Mouse (Mus musculus): ENCODE results near the gene Arhgap20. TPM values are rescaled to one million over a fixed set of nuclear protein-coding genes. Genes with fewer than 3 reads are reported as not detected.

The Arhgap20 gene
- polyA plus RNA-seq, 1 experiment, result 0.37 TPM

DNA sequence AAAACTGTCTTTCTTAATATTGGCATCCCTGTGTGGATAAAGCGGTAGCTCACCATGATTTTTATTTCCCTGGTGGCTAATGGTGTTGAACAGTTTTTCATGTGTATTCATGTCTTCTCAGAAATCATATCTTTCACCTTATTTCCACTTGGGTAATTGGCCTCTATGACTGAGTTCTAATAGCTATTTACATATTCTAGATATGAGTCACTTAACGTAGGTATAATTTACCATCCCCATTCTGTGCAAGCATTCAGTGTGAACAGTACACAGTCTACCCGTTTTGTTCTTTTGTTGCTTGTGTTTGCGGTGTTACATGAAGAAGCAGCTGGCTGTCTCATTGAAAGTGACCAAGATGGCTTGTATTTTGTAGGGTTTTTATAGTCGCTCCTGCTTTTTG, 14.1 kb downstream of the Arhgap20 start:
- TF ChIP-seq CTCF (IDR thresholded peaks at IDR 0.05; ENCODE audit: control insufficient read depth, insufficient read depth, low read length) (no peak), POLR2A (IDR thresholded peaks at IDR 0.05; ENCODE audit: borderline replicate concordance, control insufficient read depth, low read depth, low read length) (no peak)
- H3K4me1 ChIP-seq (ENCODE audit: control insufficient read depth, insufficient read depth, low read length), result no peaks in the 10 kb centered on the region; the same call in 1 of the 2 replicates
- no peak overlapping the region for H3K4me3 ChIP-seq (replicated peaks; ENCODE audit: control insufficient read depth, low read depth, low read length)
- H3K27ac ChIP-seq (ENCODE audit: control insufficient read depth, insufficient read depth, low read depth, low read length, poor library complexity), result no peak overlapping the region
- 81% methylated on average over 5 of the region's 5 CpGs for WGBS

DNA sequence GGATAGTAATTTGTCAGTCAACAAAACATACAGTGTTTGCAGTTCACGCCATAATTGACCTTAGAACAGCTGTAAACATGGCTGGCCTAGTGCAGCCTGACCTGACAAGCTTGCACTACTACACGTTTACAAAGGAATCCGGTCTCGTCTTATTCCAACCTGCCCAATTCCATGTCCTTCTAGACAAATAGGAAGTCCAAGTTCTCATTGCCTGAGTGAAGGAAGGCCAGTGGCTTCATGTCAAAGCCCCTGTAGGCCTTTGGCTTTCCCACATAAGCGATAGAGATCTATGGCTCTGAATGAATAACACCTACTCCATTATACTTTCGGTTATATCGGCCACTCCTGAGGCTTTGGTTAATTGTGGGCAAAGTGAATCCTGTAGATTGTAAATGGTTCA, 16.0 kb downstream of the Arhgap20 start:
- no peak for TF ChIP-seq POLR2A (IDR thresholded peaks at IDR 0.05; ENCODE audit: borderline replicate concordance, control insufficient read depth, low read depth, low read length)
- no peak for TF ChIP-seq CTCF (IDR thresholded peaks at IDR 0.05; ENCODE audit: control insufficient read depth, insufficient read depth, low read length)
- Histone ChIP-seq H3K27ac (ENCODE audit: control insufficient read depth, insufficient read depth, low read depth, low read length, poor library complexity) (no peak overlapping the region), H3K4me1 (ENCODE audit: control insufficient read depth, insufficient read depth, low read length) (no peaks in the 10 kb centered on the region; the same call in 1 of the 2 replicates), H3K4me3 (replicated peaks; ENCODE audit: control insufficient read depth, low read depth, low read length) (no peak overlapping the region)
- 80% methylated on average over 7 of the region's 7 CpGs for WGBS

GRCm38 (mm10) chr9:51787380-51787779, 22.2 kb downstream of the Arhgap20 start:
- WGBS, result 53% methylated on average over 6 of the region's 6 CpGs
- no peak overlapping the region for H3K4me3 ChIP-seq (replicated peaks; ENCODE audit: control insufficient read depth, low read depth, low read length)
- no peak overlapping the region for H3K27ac ChIP-seq (ENCODE audit: control insufficient read depth, insufficient read depth, low read depth, low read length, poor library complexity)
- no peaks in the 10 kb centered on the region for H3K4me1 ChIP-seq (ENCODE audit: control insufficient read depth, insufficient read depth, low read length)
- TF ChIP-seq CTCF (IDR thresholded peaks at IDR 0.05; ENCODE audit: control insufficient read depth, insufficient read depth, low read length), result no peak

DNA sequence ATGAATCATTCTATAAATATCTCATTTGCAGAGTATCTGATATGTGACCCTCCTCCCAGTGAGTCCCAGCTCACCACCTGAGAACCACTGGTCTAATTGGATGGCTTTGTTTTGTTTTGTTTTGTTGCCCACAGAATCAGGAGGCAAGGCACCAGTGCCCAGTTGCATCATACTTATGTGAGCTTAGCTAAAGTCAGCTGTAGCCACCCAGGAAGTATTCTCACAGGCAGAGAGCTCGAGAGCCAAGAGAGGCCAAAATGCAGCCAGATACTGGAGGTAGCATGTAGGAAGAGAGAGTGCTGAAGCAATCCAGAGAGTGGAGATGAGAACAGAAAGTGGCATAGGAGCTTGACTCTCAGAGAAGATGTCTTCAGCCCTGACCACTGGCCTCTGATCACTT, 23.3 kb downstream of the Arhgap20 start:
- no peaks in the 10 kb centered on the region for H3K4me1 ChIP-seq (ENCODE audit: control insufficient read depth, insufficient read depth, low read length)
- no peak overlapping the region for H3K4me3 ChIP-seq (replicated peaks; ENCODE audit: control insufficient read depth, low read depth, low read length)
- no peak for TF ChIP-seq CTCF (IDR thresholded peaks at IDR 0.05; ENCODE audit: control insufficient read depth, insufficient read depth, low read length)
- H3K27ac ChIP-seq (ENCODE audit: control insufficient read depth, insufficient read depth, low read depth, low read length, poor library complexity), result no peak overlapping the region
- WGBS, result 47% methylated on average over 1 of the region's 1 CpGs

DNA sequence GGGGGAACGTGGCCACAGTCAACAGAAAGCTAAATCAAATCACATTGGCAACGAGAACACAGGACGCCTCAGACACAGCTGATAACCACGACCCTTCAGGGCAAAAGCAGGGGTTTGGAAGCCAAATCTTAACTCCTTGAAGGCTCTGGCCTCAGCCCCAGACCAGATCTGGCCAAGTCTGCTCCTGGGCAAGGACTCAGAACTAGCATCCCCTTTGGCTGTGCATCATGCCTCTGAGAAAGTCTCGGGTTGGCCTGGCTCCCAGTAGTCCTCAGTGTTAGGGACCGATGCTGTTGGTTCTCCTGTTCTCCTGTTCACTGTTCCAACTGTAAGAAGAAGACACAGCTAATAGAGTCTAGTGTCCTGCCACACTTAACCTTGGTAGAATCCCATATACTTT, 30.1 kb downstream of the Arhgap20 start:
- H3K4me1 ChIP-seq (ENCODE audit: control insufficient read depth, insufficient read depth, low read length), result no peaks in the 10 kb centered on the region
- no peak for TF ChIP-seq CTCF (IDR thresholded peaks at IDR 0.05; ENCODE audit: control insufficient read depth, insufficient read depth, low read length)
- no peak for TF ChIP-seq POLR2A (IDR thresholded peaks at IDR 0.05; ENCODE audit: borderline replicate concordance, control insufficient read depth, low read depth, low read length)
- 72% methylated on average over 6 of the region's 6 CpGs for WGBS
- no peak overlapping the region for H3K27ac ChIP-seq (ENCODE audit: control insufficient read depth, insufficient read depth, low read depth, low read length, poor library complexity)
- H3K4me3 ChIP-seq (replicated peaks; ENCODE audit: control insufficient read depth, low read depth, low read length), result no peak overlapping the region

- Histone ChIP-seq H3K27ac (ENCODE audit: control insufficient read depth, insufficient read depth, low read depth, low read length, poor library complexity) (no peak overlapping the region), H3K4me3 (replicated peaks; ENCODE audit: control insufficient read depth, low read depth, low read length) (no peak overlapping the region), H3K4me1 (ENCODE audit: control insufficient read depth, insufficient read depth, low read length) (no peaks in the 10 kb centered on the region)
- TF ChIP-seq POLR2A (IDR thresholded peaks at IDR 0.05; ENCODE audit: borderline replicate concordance, control insufficient read depth, low read depth, low read length) (no peak), CTCF (IDR thresholded peaks at IDR 0.05; ENCODE audit: control insufficient read depth, insufficient read depth, low read length) (no peak)
- 79% methylated on average over 5 of the region's 5 CpGs for WGBS
These were observed 33.1 kb downstream of the Arhgap20 start for GRCm38 (mm10) chr9:51798251-51798650.

GRCm38 (mm10) chr9:51799156-51799555, 34.0 kb downstream of the Arhgap20 start:
- no peaks in the 10 kb centered on the region for H3K4me1 ChIP-seq (ENCODE audit: control insufficient read depth, insufficient read depth, low read length)
- H3K4me3 ChIP-seq (replicated peaks; ENCODE audit: control insufficient read depth, low read depth, low read length), result no peak overlapping the region
- H3K27ac ChIP-seq (ENCODE audit: control insufficient read depth, insufficient read depth, low read depth, low read length, poor library complexity), result no peak overlapping the region
- WGBS, result 73% methylated on average over 9 of the region's 9 CpGs
- TF ChIP-seq POLR2A (IDR thresholded peaks at IDR 0.05; ENCODE audit: borderline replicate concordance, control insufficient read depth, low read depth, low read length), result no peak
- TF ChIP-seq CTCF (IDR thresholded peaks at IDR 0.05; ENCODE audit: control insufficient read depth, insufficient read depth, low read length), result no peak

DNA sequence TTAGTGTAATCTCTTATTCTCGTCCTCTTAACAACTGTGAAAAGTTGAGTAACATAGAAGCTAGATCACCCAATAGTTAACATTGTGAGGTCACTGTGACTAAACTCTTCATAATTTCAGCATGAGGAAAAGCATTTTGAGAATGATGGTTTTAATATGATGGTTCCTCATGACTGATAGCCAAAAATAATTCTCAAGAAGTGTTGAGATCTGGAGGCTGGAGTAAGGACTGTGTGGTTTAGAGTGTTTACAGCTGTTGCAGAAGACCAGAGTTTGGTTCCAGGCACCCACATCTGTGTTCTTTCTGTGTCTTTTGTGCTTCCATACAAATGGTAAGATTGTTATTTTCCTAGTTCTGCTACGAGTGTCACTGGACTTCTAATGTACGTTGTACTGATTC, 42.1 kb downstream of the Arhgap20 start:
- Histone ChIP-seq H3K4me1 (ENCODE audit: control insufficient read depth, insufficient read depth, low read length) (no peaks in the 10 kb centered on the region), H3K4me3 (replicated peaks; ENCODE audit: control insufficient read depth, low read depth, low read length) (no peak overlapping the region), H3K27ac (ENCODE audit: control insufficient read depth, insufficient read depth, low read depth, low read length, poor library complexity) (no peak overlapping the region)
- 86% methylated on average over 3 of the region's 3 CpGs for WGBS
- TF ChIP-seq CTCF (IDR thresholded peaks at IDR 0.05; ENCODE audit: control insufficient read depth, insufficient read depth, low read length), result no peak

DNA sequence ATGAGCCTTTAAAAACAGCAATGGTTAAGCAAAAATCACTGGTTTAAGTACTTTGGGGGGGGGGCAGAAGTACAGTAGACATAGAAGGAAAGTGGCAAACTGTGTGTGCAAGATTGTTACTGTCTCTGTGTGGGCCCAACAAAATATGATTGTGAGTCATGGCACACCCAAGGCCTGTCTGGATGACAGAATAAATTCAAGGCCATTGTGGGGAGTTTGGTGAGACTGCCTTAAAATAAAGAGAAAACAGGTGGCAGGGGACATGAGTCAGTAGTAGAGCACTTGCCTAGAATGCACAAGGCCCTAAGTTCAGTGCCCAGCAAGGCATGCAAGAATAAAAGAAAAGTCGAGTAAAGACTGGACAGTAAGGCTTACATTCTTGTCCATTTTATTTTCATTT, 47.8 kb downstream of the Arhgap20 start:
- 73% methylated on average over 1 of the region's 1 CpGs for WGBS
- Histone ChIP-seq H3K27ac (ENCODE audit: control insufficient read depth, insufficient read depth, low read depth, low read length, poor library complexity) (no peak overlapping the region), H3K4me1 (ENCODE audit: control insufficient read depth, insufficient read depth, low read length) (no peaks in the 10 kb centered on the region), H3K4me3 (replicated peaks; ENCODE audit: control insufficient read depth, low read depth, low read length) (no peak overlapping the region)
- TF ChIP-seq CTCF (IDR thresholded peaks at IDR 0.05; ENCODE audit: control insufficient read depth, insufficient read depth, low read length) (no peak), POLR2A (IDR thresholded peaks at IDR 0.05; ENCODE audit: borderline replicate concordance, control insufficient read depth, low read depth, low read length) (no peak)

All from bone marrow, adult 2 months (tissue).